Mouse (Mus musculus) liver, embryonic 15.5 days (tissue): ENCODE measurements around the gene Btbd9. TPM values are rescaled to one million over a fixed set of nuclear protein-coding genes. Genes with fewer than 3 reads are reported as not detected.

Experiments
- ATAC-seq: fragments of 200-750 bp; cut with Nextera tagmentation; 2 replicates; pipeline ENCODE4 v1.8.0; 2017; ENCODE audit warnings: moderate number of reproducible peaks, mild to moderate bottlenecking, moderate library complexity; ENCODE audit not compliant: insufficient read depth
- H3K27ac ChIP-seq: fragments of 300-500 bp; sonication (generic); replicated peaks from 2 replicates; pipeline ENCODE4 v1.5.1; 2015; ENCODE audit warnings: mild to moderate bottlenecking, inconsistent platforms
- H3K27me3 ChIP-seq: fragments of 300-500 bp; sonication (generic); 2 replicates; pipeline ENCODE4 v1.6.1; 2015; ENCODE audit warnings: mild to moderate bottlenecking, inconsistent platforms
- H3K36me3 ChIP-seq: fragments of 300-500 bp; sonication (generic); replicated peaks from 2 replicates; pipeline ENCODE4 v1.6.1; 2015; ENCODE audit warnings: moderate library complexity, mild to moderate bottlenecking, inconsistent platforms
- H3K4me1 ChIP-seq: fragments of 300-500 bp; sonication (generic); replicated peaks from 2 replicates; pipeline ENCODE4 v1.6.1; 2015; ENCODE audit warnings: inconsistent platforms
- H3K4me2 ChIP-seq: fragments of 300-500 bp; sonication (generic); 2 replicates; pipeline ENCODE4 v1.6.1; 2015; ENCODE audit warnings: moderate library complexity, mild to moderate bottlenecking, inconsistent platforms
- H3K4me3 ChIP-seq: fragments of 300-500 bp; sonication (generic); replicated peaks from 2 replicates; pipeline ENCODE4 v1.5.1; 2015; ENCODE audit warnings: mild to moderate bottlenecking, inconsistent platforms
- H3K9ac ChIP-seq: fragments of 300-500 bp; sonication (generic); 2 replicates; pipeline ENCODE4 v1.6.1; 2015; ENCODE audit warnings: moderate library complexity, mild to moderate bottlenecking, inconsistent platforms
- H3K9me3 ChIP-seq: fragments of 300-500 bp; sonication (generic); replicated peaks from 2 replicates; pipeline ENCODE4 v1.6.1; 2016; ENCODE audit warnings: inconsistent platforms
- WGBS: fragments of 180-500 bp; shearing (Covaris S2); methylation state at CpG from one replicate; pipeline ENCODE4 v1.1.7; 2015; ENCODE audit warnings: mixed read lengths; ENCODE audit not compliant: insufficient replicate concordance; 5-methylcytosine and 5-hydroxymethylcytosine counted together
- polyA plus RNA-seq: library from polyadenylated mRNA; unstranded; fragments of >200 nt; fragmentation: Nextera tagmentation; extraction: Ambion mirVana; gene quantifications from 2 replicates; pipeline ENCODE4 v1.2.1, GENCODE M21; 2015

Gene Btbd9
- polyA plus RNA-seq, 1 experiment from 2014 or later, result 12.2 TPM

DNA sequence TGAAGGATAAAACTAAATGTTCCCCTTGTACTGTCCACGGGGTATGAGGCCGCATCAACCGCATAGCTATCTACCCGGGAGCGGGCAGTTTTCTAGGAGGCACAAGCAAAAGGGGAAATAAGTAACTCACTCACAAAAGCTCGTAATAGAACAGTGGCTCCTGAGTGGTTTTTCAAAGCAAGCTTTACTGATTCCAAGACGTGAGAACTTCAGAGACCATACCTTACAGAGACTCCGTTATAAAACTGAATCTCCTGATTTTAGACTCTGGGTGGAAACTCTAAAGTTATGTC lies 1.6 kb downstream of the Btbd9 start:
- Histone ChIP-seq H3K36me3 (no peaks in the 10 kb centered on the region), H3K4me1 (peaks cover 42% of the 10 kb centered on the region), H3K27ac (peak overlapping the region; percentile 81), H3K9ac (no peak overlapping the region), H3K9me3 (no peaks in the 10 kb centered on the region), H3K4me2 (peak overlapping the region; percentile 95), H3K27me3 (no peaks in the 10 kb centered on the region), H3K4me3 (peak overlapping the region; percentile 74)
- WGBS, result 21% methylated on average over 8 of the region's 8 CpGs
- no peak for ATAC-seq

GRCm38 (mm10) chr17:30573990-30574782 lies 2.1 kb downstream of the Btbd9 start:
- ATAC-seq, result no peak
- H3K4me1 ChIP-seq, result peaks cover 42% of the 10 kb centered on the region
- no peaks in the 10 kb centered on the region for H3K36me3 ChIP-seq
- H3K9me3 ChIP-seq, result no peaks in the 10 kb centered on the region
- peak overlapping the region; percentile 74 for H3K4me3 ChIP-seq
- no peaks in the 10 kb centered on the region for H3K27me3 ChIP-seq
- peak overlapping the region; percentile 81 for H3K27ac ChIP-seq
- peak overlapping the region; percentile 95 for H3K4me2 ChIP-seq
- whole genome bisulfite sequencing, result 59% methylated on average over 8 of the region's 8 CpGs
- H3K9ac ChIP-seq, result no peak overlapping the region

- 50% methylated on average over 3 of the region's 3 CpGs for WGBS
- Histone ChIP-seq H3K27me3 (no peaks in the 10 kb centered on the region), H3K9ac (no peak overlapping the region), H3K4me1 (peaks cover 39% of the 10 kb centered on the region), H3K27ac (no peak overlapping the region), H3K4me2 (no peak overlapping the region), H3K36me3 (no peaks in the 10 kb centered on the region), H3K9me3 (no peaks in the 10 kb centered on the region), H3K4me3 (no peak overlapping the region)
- no peak for ATAC-seq
Observed at GRCm38 (mm10) chr17:30570971-30571370, 5.3 kb downstream of the Btbd9 start.

DNA sequence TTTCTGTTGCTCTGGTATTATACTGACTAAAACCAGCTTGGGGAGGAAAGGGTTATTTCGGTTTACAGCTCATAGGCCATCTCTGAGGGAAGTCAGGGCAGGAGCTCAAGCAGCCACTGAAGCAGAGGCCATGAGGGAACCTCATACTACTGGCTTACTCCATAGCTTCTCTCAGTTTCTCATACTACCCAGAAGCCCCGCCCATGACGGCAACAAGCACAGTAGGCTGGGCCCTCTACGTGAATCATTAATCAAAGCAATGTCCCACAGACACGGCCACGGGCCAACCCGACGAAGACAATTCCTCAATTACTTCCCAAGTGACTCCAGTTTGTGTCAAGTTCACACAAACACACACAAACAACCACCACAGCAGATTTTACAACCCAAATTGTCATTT lies 6.1 kb downstream of the Btbd9 start:
- Histone ChIP-seq H3K27me3 (no peaks in the 10 kb centered on the region), H3K9me3 (no peaks in the 10 kb centered on the region), H3K27ac (no peak overlapping the region), H3K4me1 (peaks cover 35% of the 10 kb centered on the region), H3K4me2 (no peak overlapping the region), H3K9ac (no peak overlapping the region), H3K36me3 (no peaks in the 10 kb centered on the region), H3K4me3 (no peak overlapping the region)
- WGBS, result 31% methylated on average over 8 of the region's 8 CpGs
- peak; percentile 51; the same call in 1 of the 2 replicates for ATAC-seq

- H3K27me3 ChIP-seq, result no peaks in the 10 kb centered on the region
- H3K4me3 ChIP-seq, result no peak overlapping the region
- no peak overlapping the region for H3K9ac ChIP-seq
- H3K27ac ChIP-seq, result no peak overlapping the region
- ATAC-seq, result peak; percentile 28; the same call in 1 of the 2 replicates
- H3K4me1 ChIP-seq, result peaks cover 23% of the 10 kb centered on the region
- H3K36me3 ChIP-seq, result no peaks in the 10 kb centered on the region
- no peak overlapping the region for H3K4me2 ChIP-seq
- no peaks in the 10 kb centered on the region for H3K9me3 ChIP-seq
Observed at GRCm38 (mm10) chr17:30568473-30568872, 7.8 kb downstream of the Btbd9 start.

DNA sequence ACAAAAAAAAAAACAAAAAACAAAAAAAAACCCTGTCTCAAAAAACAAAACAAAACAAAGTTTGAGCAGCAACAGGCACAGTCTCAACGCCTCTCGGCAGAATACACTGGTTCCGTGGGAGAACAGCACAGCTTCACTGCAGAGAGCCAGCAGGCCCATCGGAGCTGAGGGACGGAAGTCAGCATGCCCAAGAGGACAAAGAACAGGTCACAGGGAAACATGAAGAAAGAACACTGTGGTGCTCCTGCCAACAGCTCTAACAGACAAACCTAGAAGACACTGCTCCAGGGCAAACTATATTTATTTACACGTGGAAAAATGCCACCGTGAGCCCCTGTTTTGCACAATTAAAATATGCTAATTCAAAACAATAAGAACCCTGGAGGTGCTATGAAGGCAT lies 11.3 kb downstream of the Btbd9 start:
- no peak overlapping the region for H3K4me2 ChIP-seq
- ATAC-seq, result no peak
- H3K9ac ChIP-seq, result no peak overlapping the region
- no peak overlapping the region for H3K27ac ChIP-seq
- no peaks in the 10 kb centered on the region for H3K36me3 ChIP-seq
- H3K27me3 ChIP-seq, result no peaks in the 10 kb centered on the region
- WGBS, result 68% methylated on average over 7 of the region's 7 CpGs
- H3K4me3 ChIP-seq, result no peak overlapping the region
- no peaks in the 10 kb centered on the region for H3K9me3 ChIP-seq
- peaks cover 13% of the 10 kb centered on the region for H3K4me1 ChIP-seq

DNA sequence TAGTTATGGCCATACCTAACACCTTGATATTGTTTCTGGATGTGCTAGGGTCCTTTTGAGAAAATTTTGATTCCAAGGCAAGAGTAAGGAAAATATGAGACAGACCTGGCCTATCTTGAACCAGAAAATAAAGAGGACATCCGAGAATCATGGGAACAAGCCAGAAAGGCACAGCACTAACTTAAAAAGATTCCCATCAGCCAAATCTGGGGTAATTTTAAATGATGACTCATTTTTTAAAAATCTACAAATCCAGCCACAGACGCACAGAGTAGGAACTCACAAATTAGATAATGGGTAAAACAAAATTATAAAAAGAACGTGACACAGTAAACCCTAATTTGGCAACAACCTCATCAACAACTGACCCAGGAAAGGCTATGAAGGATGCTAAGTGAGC lies 11.9 kb downstream of the Btbd9 start:
- H3K36me3 ChIP-seq, result no peaks in the 10 kb centered on the region
- peaks cover 10% of the 10 kb centered on the region for H3K4me1 ChIP-seq
- H3K4me3 ChIP-seq, result no peak overlapping the region
- no peak overlapping the region for H3K27ac ChIP-seq
- WGBS, result 60% methylated on average over 3 of the region's 3 CpGs
- H3K9ac ChIP-seq, result no peak overlapping the region
- no peak for ATAC-seq
- H3K27me3 ChIP-seq, result no peaks in the 10 kb centered on the region
- H3K9me3 ChIP-seq, result no peaks in the 10 kb centered on the region
- no peak overlapping the region for H3K4me2 ChIP-seq

GRCm38 (mm10) chr17:30563484-30564075 lies 12.7 kb downstream of the Btbd9 start:
- Histone ChIP-seq H3K4me2 (no peak overlapping the region), H3K27me3 (no peaks in the 10 kb centered on the region), H3K9me3 (no peaks in the 10 kb centered on the region), H3K27ac (no peak overlapping the region), H3K4me3 (no peak overlapping the region), H3K36me3 (no peaks in the 10 kb centered on the region), H3K9ac (no peak overlapping the region), H3K4me1 (peaks cover 10% of the 10 kb centered on the region)
- ATAC-seq, result no peak
- 61% methylated on average over 6 of the region's 6 CpGs for WGBS

DNA sequence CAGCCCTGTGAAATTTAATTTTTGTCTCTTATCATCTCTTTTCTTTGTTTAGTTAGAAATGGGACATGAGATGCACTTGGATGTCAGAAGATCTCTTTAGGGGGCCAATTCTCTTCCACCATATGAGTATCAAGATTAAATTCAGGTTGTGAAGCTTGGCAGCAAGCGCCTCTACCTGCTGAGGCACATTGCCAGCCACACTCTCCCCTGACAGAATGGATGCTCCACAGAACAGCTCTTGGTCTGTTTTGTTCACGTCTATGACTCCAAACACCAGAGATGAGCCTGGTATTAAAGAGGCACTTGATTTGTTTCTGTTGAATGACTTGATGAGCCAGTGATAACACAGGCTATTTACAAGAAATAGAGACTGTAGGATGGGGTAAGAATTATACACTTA lies 13.5 kb downstream of the Btbd9 start:
- Histone ChIP-seq H3K27me3 (no peaks in the 10 kb centered on the region), H3K4me2 (no peak overlapping the region)

GRCm38 (mm10) chr17:30559536-30559935 lies 16.8 kb downstream of the Btbd9 start:
- no peaks in the 10 kb centered on the region for H3K4me1 ChIP-seq
- no peak overlapping the region for H3K4me2 ChIP-seq
- no peak overlapping the region for H3K4me3 ChIP-seq
- ATAC-seq, result no peak
- no peak overlapping the region for H3K9ac ChIP-seq
- WGBS, result 19% methylated on average over 3 of the region's 3 CpGs
- no peak overlapping the region for H3K27ac ChIP-seq
- H3K36me3 ChIP-seq, result no peaks in the 10 kb centered on the region
- no peaks in the 10 kb centered on the region for H3K9me3 ChIP-seq
- no peaks in the 10 kb centered on the region for H3K27me3 ChIP-seq

More for the DNA sequence above, 13.5 kb downstream of the Btbd9 start:
- no peak overlapping the region for H3K27ac ChIP-seq
- 62% methylated on average over 2 of the region's 2 CpGs for WGBS
- no peak overlapping the region for H3K4me3 ChIP-seq
- no peaks in the 10 kb centered on the region for H3K36me3 ChIP-seq
- peaks cover 5% of the 10 kb centered on the region; the same call in 1 of the 2 replicates for H3K4me1 ChIP-seq
- no peak overlapping the region for H3K9ac ChIP-seq
- H3K9me3 ChIP-seq, result no peaks in the 10 kb centered on the region
- no peak for ATAC-seq

DNA sequence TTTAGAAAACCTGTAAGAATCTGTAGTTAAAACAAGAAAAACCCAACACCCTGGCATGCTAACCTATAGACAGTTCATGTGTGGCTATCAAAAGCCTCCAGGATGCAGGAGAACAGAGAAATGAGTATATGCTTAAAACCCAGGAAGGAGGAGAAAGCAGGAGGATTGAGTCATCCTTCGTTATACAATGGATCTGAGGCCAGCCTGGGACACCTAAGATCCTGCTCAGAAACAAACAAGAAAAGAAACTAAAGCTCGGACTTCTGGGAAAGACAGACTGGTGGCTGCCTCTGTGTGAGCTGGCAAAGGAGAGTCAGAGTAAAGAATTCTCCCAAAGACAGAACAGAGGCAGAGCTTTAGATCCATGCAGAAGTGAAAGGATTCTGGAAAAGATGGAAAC lies 17.7 kb downstream of the Btbd9 start:
- WGBS, result 51% methylated on average over 2 of the region's 2 CpGs
- Histone ChIP-seq H3K4me2 (no peak overlapping the region), H3K36me3 (no peaks in the 10 kb centered on the region), H3K4me1 (no peaks in the 10 kb centered on the region), H3K27ac (no peak overlapping the region), H3K27me3 (no peaks in the 10 kb centered on the region), H3K9ac (no peak overlapping the region), H3K9me3 (no peaks in the 10 kb centered on the region), H3K4me3 (no peak overlapping the region)
- no peak for ATAC-seq

GRCm38 (mm10) chr17:30556512-30556911 lies 19.8 kb downstream of the Btbd9 start:
- H3K4me1 ChIP-seq, result no peaks in the 10 kb centered on the region
- H3K27me3 ChIP-seq, result no peaks in the 10 kb centered on the region
- no peak overlapping the region for H3K4me2 ChIP-seq
- no peaks in the 10 kb centered on the region for H3K9me3 ChIP-seq
- H3K27ac ChIP-seq, result no peak overlapping the region
- no peaks in the 10 kb centered on the region for H3K36me3 ChIP-seq
- H3K9ac ChIP-seq, result no peak overlapping the region
- ATAC-seq, result no peak
- WGBS, result 60% methylated on average over 3 of the region's 3 CpGs
- no peak overlapping the region for H3K4me3 ChIP-seq
